Mouse (Mus musculus) bone marrow, adult 2 months (tissue): ENCODE results near the gene Tmem63c.

Source experiments
- CTCF ChIP-seq: fragments of 200-500 bp; IDR thresholded peaks from 2 replicates; pipeline ENCODE4 v1.5.1; 2011; ENCODE audit warnings: low read length, control low read depth; ENCODE audit not compliant: control insufficient read depth, insufficient read depth
- POLR2A ChIP-seq: fragments of 200-500 bp; IDR thresholded peaks from 2 replicates; pipeline ENCODE4 v1.6.1; 2011; ENCODE audit warnings: low read depth, mild to moderate bottlenecking, control low read depth, low read length, borderline replicate concordance; ENCODE audit not compliant: control insufficient read depth

- no peak for TF ChIP-seq CTCF
- TF ChIP-seq POLR2A, result no peak
Measured at GRCm38 (mm10) chr12:87002815-87003214, 18.3 kb upstream of the Tmem63c start.
